Mouse (Mus musculus) hindbrain, embryonic 14.5 days (tissue): ENCODE results near the gene Mtf2. TPM values are rescaled to one million over a fixed set of nuclear protein-coding genes. Genes with fewer than 3 reads are reported as not detected.
"Not testable (repeated sequence)": the region's sequence is repeated elsewhere in the genome, so short reads cannot be mapped to it uniquely, and the experiment has no call there.

Experiments
- ATAC-seq: fragments of 200-750 bp; cut with Nextera tagmentation; 2 replicates; pipeline ENCODE4 v1.8.0; 2017; ENCODE audit warnings: moderate number of reproducible peaks, mild to moderate bottlenecking, moderate TSS enrichment, moderate library complexity; ENCODE audit not compliant: low FRiP score
- DNase-seq: peaks from one replicate; pipeline ENCODE4 v3.0.0-alpha.2; 2015; ENCODE audit warnings: low spot score
- H3K27ac ChIP-seq: fragments of 300-500 bp; sonication (generic); 2 replicates; pipeline ENCODE4 v1.5.1; 2014; ENCODE audit warnings: mild to moderate bottlenecking, moderate library complexity
- H3K27me3 ChIP-seq: fragments of 300-500 bp; sonication (generic); 2 replicates; pipeline ENCODE4 v1.6.1; 2014; ENCODE audit warnings: mild to moderate bottlenecking, low read length, mixed read lengths; ENCODE audit not compliant: control insufficient read depth, insufficient read depth
- H3K36me3 ChIP-seq: fragments of 300-500 bp; sonication (generic); replicated peaks from 2 replicates; pipeline ENCODE4 v1.6.1; 2014; ENCODE audit not compliant: control insufficient read depth, insufficient read depth
- H3K4me1 ChIP-seq: fragments of 300-500 bp; sonication (generic); replicated peaks from 2 replicates; pipeline ENCODE4 v1.6.1; 2014; ENCODE audit warnings: antibody characterized with exemption, low read length, mixed read lengths; ENCODE audit not compliant: control insufficient read depth, insufficient read depth
- H3K4me2 ChIP-seq: fragments of 300-500 bp; sonication (generic); replicated peaks from 2 replicates; pipeline ENCODE4 v1.6.1; 2014; ENCODE audit warnings: mild to moderate bottlenecking, moderate library complexity
- H3K4me3 ChIP-seq: fragments of 300-500 bp; sonication (generic); replicated peaks from 2 replicates; pipeline ENCODE4 v1.5.1; 2014; ENCODE audit warnings: mild to moderate bottlenecking, low read length
- H3K9ac ChIP-seq: fragments of 300-500 bp; sonication (generic); 2 replicates; pipeline ENCODE4 v1.6.1; 2014
- H3K9me3 ChIP-seq: fragments of 300-500 bp; sonication (generic); 2 replicates; pipeline ENCODE4 v1.6.1; 2016; ENCODE audit warnings: low read length; ENCODE audit not compliant: control insufficient read depth
- WGBS: fragments of 180-500 bp; shearing (Covaris S2); extraction: QIAGEN DNeasy Blood & Tissue Kit; methylation state at CpG from one replicate; pipeline ENCODE4 v1.1.7; 2014; 5-methylcytosine and 5-hydroxymethylcytosine counted together
- polyA plus RNA-seq: library from polyadenylated mRNA; unstranded; fragments of >200 nt; fragmentation: Nextera tagmentation; extraction: Ambion mirVana; gene quantifications from 2 replicates; pipeline ENCODE4 v1.2.1, GENCODE M21; 2014

Gene Mtf2
- polyA plus RNA-seq = 91.9 and 92.1 TPM in 2 replicates

- peak; percentile 99 for DNase-seq
- Histone ChIP-seq H3K4me3 (peak within 1 kb of the TSS; percentile 77), H3K4me2 (peak within 1 kb of the TSS; percentile 68), H3K36me3 (peaks cover 18% of the 10 kb centered on the region), H3K9ac (peak within 1 kb of the TSS; percentile 94), H3K27me3 (no peaks in the 10 kb centered on the region), H3K4me1 (peaks cover 14% of the 10 kb centered on the region), H3K27ac (peak within 1 kb of the TSS; percentile 95), H3K9me3 (0 out of 2 replicates have a peak, but pooled peaks cover 3% of the 10 kb centered on the region)
- under 1% methylated on average over 59 of the region's 59 CpGs for WGBS
- ATAC-seq = peak; percentile 95
Measured at GRCm38 (mm10) chr5:108065465-108066411, at the start of gene Mtf2. Gene Mtf2 (plus strand): TSS chr5:108065674.

GRCm38 (mm10) chr5:108017232-108017631 lies 48.2 kb upstream of the Mtf2 start:
- H3K27me3 ChIP-seq = no peaks in the 10 kb centered on the region
- no peak overlapping the region for H3K4me2 ChIP-seq
- H3K4me3 ChIP-seq = no peak overlapping the region
- DNase-seq = no peak
- no peaks in the 10 kb centered on the region for H3K36me3 ChIP-seq
- no peak for ATAC-seq
- H3K9ac ChIP-seq = no peak overlapping the region
- 100% methylated on average over 2 of the region's 2 CpGs for WGBS
- no peak overlapping the region for H3K27ac ChIP-seq
- no peaks in the 10 kb centered on the region for H3K9me3 ChIP-seq
- H3K4me1 ChIP-seq = no peaks in the 10 kb centered on the region

- 10% methylated on average over 2 of the region's 2 CpGs for WGBS
- ATAC-seq (no peak), DNase-seq (no peak)
- Histone ChIP-seq H3K4me3 (no peak overlapping the region), H3K9me3 (no peaks in the 10 kb centered on the region), H3K27me3 (no peaks in the 10 kb centered on the region), H3K4me2 (no peak overlapping the region), H3K27ac (no peak overlapping the region), H3K4me1 (no peaks in the 10 kb centered on the region), H3K9ac (no peak overlapping the region), H3K36me3 (no peaks in the 10 kb centered on the region)
Measured at GRCm38 (mm10) chr5:108019367-108019766, 46.1 kb upstream of the Mtf2 start.

GRCm38 (mm10) chr5:108021346-108021745 lies 44.1 kb upstream of the Mtf2 start:
- Histone ChIP-seq H3K36me3 (no peaks in the 10 kb centered on the region), H3K9me3 (no peaks in the 10 kb centered on the region), H3K9ac (no peak overlapping the region), H3K27me3 (no peaks in the 10 kb centered on the region), H3K27ac (no peak overlapping the region), H3K4me1 (no peaks in the 10 kb centered on the region), H3K4me2 (no peak overlapping the region), H3K4me3 (no peak overlapping the region)
- WGBS = 74% methylated on average over 3 of the region's 3 CpGs
- no peak for DNase-seq
- no peak for ATAC-seq

GRCm38 (mm10) chr5:108028230-108028629 lies 37.2 kb upstream of the Mtf2 start:
- Histone ChIP-seq H3K27me3 (no peaks in the 10 kb centered on the region), H3K4me2 (no peak overlapping the region), H3K4me3 (no peak overlapping the region), H3K36me3 (no peaks in the 10 kb centered on the region), H3K9me3 (no peaks in the 10 kb centered on the region), H3K9ac (no peak overlapping the region), H3K27ac (no peak overlapping the region), H3K4me1 (no peaks in the 10 kb centered on the region)
- DNase-seq (no peak), ATAC-seq (no peak)
- WGBS = 90% methylated on average over 4 of the region's 4 CpGs

- H3K36me3 ChIP-seq, H3K27me3 ChIP-seq, ATAC-seq, H3K27ac ChIP-seq, H3K9me3 ChIP-seq, H3K4me1 ChIP-seq, H3K9ac ChIP-seq, H3K4me2 ChIP-seq, H3K4me3 ChIP-seq, DNase-seq: not testable (repeated sequence)
- WGBS = 88% methylated on average over 7 of the region's 7 CpGs
Measured at GRCm38 (mm10) chr5:108028797-108029536, 36.5 kb upstream of the Mtf2 start.

- no peak overlapping the region for H3K4me3 ChIP-seq
- WGBS = 80% methylated on average over 2 of the region's 2 CpGs
- H3K27ac ChIP-seq = no peak overlapping the region
- no peak overlapping the region for H3K9ac ChIP-seq
- H3K9me3 ChIP-seq = no peaks in the 10 kb centered on the region
- no peak for ATAC-seq
- H3K4me2 ChIP-seq = no peak overlapping the region
- H3K27me3 ChIP-seq = no peaks in the 10 kb centered on the region
- H3K4me1 ChIP-seq = no peaks in the 10 kb centered on the region
- no peak for DNase-seq
- H3K36me3 ChIP-seq = no peaks in the 10 kb centered on the region
Measured at GRCm38 (mm10) chr5:108029968-108030367, 35.5 kb upstream of the Mtf2 start.

GRCm38 (mm10) chr5:108031267-108031666 lies 34.2 kb upstream of the Mtf2 start:
- DNase-seq = no peak
- H3K27ac ChIP-seq = no peak overlapping the region
- no peak overlapping the region for H3K4me3 ChIP-seq
- H3K36me3 ChIP-seq = no peaks in the 10 kb centered on the region
- WGBS = 95% methylated on average over 4 of the region's 4 CpGs
- H3K4me2 ChIP-seq = no peak overlapping the region
- no peak for ATAC-seq
- no peaks in the 10 kb centered on the region for H3K27me3 ChIP-seq
- no peak overlapping the region for H3K9ac ChIP-seq
- no peaks in the 10 kb centered on the region for H3K9me3 ChIP-seq
- H3K4me1 ChIP-seq = no peaks in the 10 kb centered on the region

- Histone ChIP-seq H3K9ac (no peak overlapping the region), H3K4me2 (no peak overlapping the region), H3K4me1 (no peaks in the 10 kb centered on the region), H3K27ac (no peak overlapping the region), H3K4me3 (no peak overlapping the region), H3K27me3 (no peaks in the 10 kb centered on the region), H3K9me3 (no peaks in the 10 kb centered on the region), H3K36me3 (no peaks in the 10 kb centered on the region)
- ATAC-seq = no peak; the same call in 1 of the 2 replicates
- DNase-seq = peak; percentile 84
- 32% methylated on average over 3 of the region's 4 CpGs for WGBS
Measured at GRCm38 (mm10) chr5:108034194-108034593, 31.3 kb upstream of the Mtf2 start.
